Mouse (Mus musculus) ZHBTc4 (cell line): ENCODE measurements around the gene Cdh7.
A peak's percentile ranks its signal among the peaks of the same experiment; 100 is the strongest.
"Not testable (repeated sequence)": the region's sequence is repeated elsewhere in the genome, so short reads cannot be mapped to it uniquely, and the experiment has no call there.

Source experiments
- DNase-seq: peaks from one replicate; pipeline ENCODE4 v3.0.0-alpha.2; 2011; ENCODE audit warnings: low read depth, low spot score

Cdh7 gene

DNA sequence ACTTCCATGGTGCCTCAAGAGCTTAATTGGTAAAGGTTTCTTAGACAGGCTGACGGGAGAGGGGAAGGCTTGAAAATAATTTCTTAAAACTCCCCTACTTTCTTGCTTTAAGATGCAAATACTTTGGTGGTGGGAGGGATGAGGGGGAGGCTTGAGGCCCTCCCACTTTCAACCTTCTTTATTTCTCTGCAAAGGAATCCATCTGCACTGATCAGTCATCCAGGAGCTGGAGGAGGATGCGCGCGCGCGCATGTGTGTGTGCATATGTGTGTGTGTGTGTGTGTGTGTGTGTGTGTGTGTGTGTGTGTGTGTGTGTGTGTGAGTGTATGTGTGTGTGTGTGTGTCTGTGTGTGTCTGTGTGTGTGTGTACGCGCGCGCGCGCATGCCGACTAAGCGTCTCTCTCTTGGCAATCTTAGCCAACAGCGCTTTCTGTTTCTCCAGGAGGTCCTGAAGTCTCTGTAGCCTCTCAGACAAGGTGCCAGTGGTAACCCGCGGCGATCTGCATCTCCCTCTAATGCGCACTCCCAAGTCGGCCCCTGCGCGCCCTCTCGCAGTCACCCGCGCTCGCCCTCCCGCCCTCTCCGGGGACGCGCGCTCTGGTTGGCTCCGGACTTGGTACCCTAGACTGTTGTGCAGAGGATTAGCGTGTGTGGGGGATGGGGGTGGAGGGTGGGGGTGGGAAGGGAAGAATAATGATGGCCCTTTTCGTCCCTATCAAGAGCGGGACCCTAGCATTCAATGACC lies at the start of gene Cdh7:
Gene Cdh7 (plus strand): TSS at position 368 of the 745 bp plus-strand sequence.
- peak; percentile 81 for DNase-seq

DNA sequence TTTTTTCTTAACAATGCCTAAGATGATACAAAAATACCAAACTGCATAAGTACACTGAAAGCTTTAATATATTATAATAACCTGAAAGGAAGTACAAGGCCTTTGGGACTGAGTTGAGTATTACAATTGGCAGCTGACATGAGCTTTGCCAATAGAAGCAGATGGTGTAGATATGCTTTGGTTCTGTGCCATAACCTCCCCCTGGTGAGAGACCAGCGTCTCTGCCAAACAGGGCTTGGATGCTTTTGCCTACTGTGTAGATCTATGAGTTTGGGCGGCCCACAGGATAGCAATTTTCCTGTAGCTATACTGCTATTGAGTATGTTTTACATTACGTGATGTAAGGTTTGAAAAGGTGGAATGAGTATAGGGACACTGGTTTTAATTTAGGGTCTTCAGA lies 49.6 kb upstream of the Cdh7 start:
- no peak for DNase-seq

DNA sequence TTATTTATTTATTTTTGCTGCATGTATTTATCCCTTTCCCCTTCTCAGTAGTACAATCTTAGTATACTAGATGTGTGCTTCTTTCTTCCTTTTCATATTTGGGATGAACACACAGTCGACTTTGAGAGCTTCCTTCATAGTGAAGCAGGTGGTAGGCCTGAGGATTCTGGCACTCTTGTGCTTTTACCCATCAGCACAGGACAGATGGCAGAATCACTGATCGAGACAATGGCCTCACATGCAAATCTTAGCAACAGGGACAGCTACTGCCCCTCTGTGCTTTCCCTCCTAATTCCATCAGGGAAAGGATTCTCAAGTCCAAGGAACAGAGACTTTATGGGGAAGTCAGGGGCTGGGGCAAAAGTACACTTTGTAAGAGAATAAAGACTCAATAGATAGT lies 33.7 kb upstream of the Cdh7 start:
- no peak for DNase-seq

DNA sequence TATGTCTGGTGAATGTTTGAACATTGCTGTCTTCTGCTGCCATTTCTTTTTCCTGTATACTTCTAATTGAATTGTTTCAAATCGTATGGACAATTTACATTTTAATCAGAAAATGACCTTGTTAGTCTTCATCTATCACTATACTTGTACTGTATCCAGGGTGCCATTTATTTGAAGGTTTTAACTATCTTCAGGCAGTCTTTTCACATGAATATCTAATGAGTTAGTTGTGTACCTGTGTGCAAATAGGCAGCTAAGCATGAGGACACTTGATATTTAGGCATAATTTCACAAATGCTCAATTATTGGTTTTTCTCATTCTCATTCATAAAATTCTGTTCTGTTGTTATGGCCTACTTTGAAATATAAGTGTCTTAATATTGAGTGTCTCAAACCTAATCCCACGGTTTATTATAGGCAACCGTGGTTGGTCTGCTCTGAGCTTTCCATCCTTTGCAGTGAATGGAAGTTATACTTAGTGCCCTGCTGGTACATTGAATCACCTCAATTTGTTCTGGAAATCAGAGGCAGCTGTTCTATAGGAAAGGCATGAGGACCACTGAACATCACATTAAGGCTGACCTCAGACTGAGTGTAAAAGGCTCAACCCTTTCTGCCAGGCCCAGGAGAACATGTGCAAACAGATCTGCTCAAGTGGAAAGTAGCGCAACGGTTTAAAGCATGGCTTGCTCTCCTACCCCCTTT lies 10.4 kb upstream of the Cdh7 start:
- DNase-seq = no peak

DNA sequence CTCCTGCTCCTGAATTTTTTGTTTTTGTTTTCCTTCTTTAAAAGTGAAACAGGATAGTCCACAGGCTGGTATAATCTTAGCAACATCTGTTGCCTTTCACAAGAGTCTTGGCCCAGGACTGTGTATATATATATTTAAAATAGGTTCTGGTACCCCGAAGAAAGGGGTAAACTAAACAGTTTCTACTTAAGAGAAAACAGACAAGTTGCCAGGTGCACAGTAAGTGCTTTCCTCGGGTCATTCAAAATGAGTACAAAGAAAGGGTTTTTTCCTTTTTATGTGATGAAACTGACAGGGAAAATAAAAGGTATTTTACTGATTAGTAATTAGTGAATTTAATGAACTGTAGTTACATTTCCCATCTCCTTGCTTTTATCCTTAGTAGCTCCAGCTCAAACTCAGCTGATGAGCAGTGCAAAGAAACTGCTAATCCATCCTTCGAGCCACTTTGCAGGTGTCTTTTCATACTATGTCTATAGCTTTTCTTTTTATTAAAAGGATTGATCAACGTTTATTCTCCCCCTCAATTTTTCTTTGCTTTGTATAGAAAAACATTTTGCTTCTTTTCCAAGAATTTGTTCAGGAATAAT lies 9.7 kb upstream of the Cdh7 start:
- no peak for DNase-seq

DNA sequence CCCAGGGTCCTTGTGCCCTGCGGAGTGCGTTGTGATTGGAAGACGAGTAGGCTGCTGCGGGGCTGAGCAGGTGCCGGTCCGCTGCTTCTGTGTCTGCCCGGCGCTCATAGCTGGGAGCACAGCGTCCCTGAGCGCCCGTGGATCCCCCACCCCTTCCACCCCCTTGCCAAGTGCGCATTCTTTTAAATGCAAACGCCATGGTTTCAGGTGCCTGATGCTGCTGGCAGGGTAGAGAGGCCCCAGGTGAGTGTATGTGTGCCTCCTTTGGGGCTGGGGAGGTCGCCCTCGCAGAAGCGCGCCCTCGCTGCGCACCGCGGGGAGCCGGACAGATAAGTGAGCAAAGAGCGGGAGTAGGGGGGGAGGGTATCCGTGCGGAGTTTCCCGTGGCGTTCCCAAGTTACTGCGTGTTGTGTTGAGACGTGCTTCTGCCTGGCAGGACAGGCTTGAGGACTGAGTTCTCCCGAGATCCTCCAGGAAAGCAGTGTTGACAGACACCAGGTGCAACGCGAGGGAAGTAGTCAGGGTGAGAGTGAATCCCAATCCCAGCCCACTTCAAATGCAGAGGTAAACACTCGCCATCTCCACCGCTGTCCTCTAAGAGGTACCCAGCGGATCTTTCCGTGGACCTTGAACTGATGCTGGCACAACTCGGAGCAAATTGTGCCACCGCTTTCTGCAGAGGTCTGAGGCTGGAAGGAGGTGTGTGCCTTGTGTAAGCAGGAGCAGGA lies 742 bp downstream of the Cdh7 start:
- peak; percentile 49 for DNase-seq

DNA sequence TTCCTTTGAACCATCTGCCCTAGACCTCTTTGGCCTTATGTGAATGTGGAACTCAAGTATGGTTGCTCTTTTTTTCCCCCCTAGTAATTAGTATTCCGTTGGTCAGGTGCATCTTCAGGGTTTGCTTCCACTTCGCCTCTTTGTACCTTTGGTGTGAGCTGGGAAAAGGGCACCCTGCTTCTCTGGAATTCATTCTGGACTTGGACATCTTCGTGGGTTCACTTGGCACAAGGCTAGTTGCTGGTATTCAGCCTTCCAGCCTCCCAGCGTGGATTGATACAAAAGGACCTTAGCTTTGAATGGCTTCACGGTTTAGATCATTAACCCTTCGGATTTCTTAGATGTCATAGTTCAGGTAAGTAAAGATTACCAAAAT lies 1.3 kb downstream of the Cdh7 start:
- no peak for DNase-seq

DNA sequence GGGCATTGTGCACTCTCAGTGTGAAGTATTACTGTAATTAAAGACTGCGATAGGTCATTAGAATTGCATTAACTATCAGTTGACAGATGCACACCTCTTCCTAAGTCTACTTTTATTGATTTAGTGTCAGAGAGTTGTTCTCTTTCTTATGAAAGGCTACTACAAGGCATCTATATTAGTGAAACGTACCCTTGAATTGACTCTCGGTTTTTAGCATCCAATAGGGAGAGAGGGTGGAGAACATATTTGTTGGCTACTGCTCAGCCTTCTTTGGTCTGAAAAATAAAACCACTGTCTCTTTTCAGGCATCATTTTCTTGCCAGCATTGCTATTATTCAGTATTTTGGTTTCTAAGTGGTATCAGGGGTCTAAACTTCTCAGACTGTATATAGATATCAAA lies 2.5 kb downstream of the Cdh7 start:
- no peak for DNase-seq

DNA sequence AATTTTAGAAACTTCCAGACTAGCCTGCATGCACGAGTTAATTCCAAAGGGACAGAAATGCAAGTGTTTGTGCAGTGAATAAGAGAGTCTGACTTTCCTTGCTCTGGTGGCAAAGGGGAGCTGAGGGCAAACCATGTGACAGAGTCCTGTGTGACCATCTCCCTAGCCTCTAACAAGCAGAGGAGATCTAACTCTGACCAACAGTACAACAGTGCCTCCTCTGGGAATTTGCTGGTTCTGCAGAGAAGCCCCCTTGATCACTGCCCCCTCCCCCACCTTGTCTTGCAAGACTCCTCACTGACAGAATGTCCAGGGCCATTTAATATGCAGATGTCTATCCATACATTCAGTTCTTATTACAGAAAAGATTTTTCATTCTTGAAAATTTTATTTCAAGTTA lies 3.2 kb downstream of the Cdh7 start:
- peak; percentile 66 for DNase-seq

DNA sequence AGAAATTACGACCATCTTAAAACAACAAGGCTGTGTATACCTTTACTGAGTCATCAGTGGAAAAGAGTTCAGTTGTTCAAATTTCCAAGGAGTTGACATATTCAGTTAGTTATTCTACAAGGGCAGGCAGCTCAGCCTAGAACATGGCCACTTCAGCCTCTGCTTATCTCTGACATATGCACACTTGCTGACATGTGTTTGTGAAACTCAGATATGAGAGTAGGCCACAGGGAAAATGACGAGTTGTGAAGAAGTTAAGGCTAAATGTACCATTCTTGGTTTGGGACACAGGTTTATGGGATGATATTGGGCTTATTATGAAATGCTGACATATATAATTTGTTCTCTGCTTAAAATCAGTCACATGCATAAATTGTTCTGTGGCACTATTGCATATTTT lies 7.3 kb downstream of the Cdh7 start:
- no peak for DNase-seq

DNA sequence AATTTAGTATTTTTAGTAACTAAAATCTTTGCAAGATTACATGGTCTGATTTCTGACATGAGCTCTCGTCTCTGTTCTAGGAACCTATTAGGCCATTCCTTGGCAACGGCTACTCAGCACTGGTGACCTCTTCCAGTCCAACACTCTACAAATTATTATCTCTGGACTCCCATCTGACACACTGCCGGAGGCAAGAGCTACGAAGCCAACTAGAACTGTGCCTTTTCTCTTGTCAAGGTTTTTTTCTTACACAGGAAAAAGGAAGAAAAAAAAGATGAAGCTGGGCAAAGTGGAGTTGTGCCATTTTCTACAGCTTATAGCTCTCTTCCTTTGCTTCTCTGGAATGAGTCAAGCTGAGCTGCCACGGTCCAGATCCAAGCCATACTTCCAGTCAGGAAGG lies 11.7 kb downstream of the Cdh7 start:
- DNase-seq = no peak

DNA sequence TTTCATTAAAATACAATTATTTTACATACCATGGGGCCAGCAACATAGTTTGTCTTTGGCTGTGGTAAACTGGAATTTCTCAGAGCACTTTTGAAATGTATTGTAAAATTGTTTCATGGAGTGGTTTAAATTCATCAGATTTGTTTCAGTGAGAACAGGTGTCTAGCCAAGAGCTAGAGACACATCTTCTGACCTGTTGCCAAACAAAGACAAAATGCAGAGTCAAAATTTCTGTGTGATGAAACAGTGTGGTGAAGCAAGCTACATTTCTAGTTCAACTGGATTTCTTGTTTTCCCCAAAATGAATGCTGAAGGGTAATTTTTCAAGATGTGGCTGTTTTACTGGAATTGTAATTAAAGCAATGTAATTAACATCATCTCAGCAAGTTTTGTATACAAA lies 22.2 kb downstream of the Cdh7 start:
- DNase-seq = no peak

DNA sequence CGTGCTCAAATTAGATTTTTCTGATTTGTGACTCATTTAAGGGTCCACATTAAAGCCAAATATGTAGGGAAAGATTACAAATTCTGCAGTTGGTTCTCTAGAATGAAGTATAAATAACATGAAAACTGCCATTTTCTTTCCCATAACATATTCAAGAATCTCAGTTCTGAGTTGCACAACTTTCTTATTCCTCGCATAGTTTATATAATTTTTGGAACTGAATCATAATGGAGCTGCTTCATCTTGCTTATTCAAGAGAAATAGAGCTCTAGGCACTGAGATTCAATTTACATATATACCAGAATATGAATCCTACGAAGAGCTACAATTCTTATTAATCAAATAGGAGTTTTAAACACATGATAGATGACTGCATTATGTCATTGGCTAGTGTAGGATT lies 22.8 kb downstream of the Cdh7 start:
- DNase-seq = no peak

DNA sequence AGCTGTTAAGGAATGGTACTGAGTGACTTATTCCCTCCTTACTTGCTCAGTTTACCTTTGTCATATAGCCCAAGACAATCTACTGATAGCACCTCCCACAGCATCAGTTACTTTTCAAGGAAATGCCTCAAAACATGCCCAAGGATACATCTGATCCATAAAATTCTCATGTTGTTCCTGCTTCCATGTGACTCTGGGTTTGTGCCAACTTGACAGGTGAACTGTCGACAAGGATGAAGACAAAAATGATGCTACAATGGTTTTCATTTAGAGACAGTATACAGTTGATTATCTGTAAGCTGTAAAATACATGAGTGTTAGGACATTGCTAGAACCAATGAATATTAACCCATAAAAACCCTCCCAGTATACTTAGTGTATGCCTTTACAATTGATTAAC lies 29.9 kb downstream of the Cdh7 start:
- no peak for DNase-seq

DNA sequence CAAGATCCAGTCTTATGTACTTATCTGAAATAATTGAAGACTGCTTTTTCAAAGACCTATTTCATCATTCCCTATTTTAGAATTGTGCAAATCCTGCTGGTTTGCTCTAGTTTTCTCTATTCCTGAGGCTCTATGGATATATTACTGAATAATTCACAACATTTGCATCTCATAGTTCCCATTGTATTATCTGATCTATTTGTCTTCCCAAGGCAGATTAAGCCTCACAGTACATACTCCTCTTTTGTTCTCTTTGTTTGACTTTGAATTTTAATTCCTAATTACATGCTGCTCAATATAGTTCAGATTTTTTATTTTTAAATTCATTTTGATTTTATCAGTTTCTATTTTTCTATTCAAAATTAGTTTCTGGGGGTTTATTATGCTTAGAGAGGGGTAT lies 74.1 kb downstream of the Cdh7 start:
- DNase-seq = no peak

DNA sequence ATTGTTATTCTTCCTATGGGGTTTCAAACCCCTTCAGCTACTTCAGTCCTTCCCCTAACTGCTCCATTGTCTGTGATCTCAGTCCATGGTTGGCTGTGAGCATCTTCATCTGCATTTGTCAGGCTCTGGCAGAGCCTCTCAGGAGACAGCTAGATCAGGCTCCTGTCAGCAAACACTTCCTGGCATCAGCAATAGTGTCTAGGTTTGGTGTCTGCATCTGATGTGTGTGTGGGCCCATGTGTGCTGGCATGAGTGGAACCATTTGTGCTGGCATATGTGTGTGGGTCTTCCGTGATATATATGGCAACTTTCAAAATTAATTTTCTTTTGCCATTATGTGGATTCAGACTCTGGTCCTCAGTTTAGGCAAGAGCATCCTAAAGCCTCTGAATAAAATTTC lies 85.2 kb downstream of the Cdh7 start:
- no peak for DNase-seq

DNA sequence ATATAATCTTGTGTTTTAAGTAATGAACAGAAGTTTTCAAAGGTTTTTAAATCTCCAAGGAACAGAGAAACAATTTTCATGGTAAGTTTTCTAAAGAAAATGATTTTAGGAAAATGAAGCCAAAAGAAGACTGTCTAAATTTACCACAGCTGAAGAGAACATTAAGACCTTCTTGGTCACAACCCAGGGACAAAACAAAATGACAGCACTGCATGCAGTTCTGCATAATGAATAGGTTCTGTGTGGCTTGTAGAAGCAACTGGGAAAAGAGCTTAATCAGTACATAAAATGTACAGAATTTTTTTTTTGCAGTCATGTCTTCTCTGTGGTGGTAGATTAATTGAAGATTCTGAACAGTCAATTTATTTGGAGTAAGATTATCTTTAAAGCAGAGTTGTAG lies 96.2 kb downstream of the Cdh7 start:
- no peak for DNase-seq

DNA sequence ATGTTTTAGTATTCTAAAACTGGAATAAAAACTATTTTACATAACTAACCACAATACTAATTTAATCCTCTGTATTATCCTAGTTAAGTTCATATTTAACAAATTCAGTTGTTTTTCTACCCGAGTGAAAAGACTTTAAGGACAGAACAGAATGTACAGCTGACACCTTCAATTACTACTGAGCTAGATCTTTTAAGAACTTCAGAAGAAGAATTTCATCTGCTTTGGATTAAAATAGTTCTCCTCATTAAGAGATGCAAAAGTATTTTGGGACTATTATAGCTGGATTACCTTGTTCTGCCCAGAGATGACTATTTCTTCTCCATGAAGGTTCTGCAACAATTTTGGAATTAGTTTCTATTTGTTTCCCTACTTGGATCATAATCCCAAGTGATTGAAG lies 135.8 kb downstream of the Cdh7 start:
- DNase-seq = no peak

DNA sequence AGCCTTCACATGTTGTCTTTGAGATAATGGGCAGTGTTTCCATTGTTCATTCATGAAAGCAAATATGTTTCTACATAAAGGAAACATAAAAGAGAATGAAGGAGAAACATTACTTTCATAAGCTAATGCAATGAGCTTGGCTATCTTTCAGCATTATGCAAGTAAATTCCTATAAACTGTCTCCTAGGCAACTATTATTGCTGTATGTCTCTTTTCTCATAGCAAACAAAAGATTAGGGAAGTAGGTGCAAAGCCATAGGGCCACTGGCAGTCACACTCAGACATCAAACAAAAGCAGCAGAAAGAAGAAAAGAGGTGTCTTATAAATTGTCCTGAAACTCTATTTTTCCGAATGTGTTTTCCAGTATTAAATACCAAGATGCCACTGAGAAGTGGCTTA lies 136.6 kb downstream of the Cdh7 start:
- no peak for DNase-seq

DNA sequence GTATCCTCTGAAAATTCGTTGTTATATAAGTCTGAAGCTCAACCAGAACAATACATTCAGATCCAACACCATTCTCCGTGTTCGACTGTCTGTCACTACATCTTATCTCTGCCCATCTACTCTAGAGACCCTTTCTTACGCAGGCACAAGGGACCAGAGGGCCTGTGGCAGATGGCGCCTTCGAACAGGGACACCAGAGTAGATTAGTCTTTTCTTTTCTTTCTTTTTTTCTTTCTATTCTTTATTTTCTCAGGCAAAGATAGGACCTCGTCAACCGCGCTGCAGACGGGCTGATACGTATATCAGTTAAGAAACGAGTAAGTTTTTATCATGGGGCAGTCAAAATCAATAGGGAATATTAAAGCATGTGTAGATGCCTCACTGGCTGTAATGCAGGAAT lies 189.2 kb downstream of the Cdh7 start:
- DNase-seq = not testable (repeated sequence)
